In genomic region chr5:34514218-34514566, GRCm38 (mm10) we compare ENCODE assay signal across 8 mouse cellular contexts. TPM values are rescaled to one million over a fixed set of nuclear protein-coding genes. Genes with fewer than 3 reads are reported as not detected.
DNase-seq lines count a peak whose midpoint lies in the region; ATAC-seq and TF ChIP-seq lines count a peak whose summit lies in the region.

No protein-coding gene starts in this region.

- H3K9me3 ChIP-seq in forebrain, embryonic 15.5 days = no peaks in the 10 kb centered on the region
- no peaks in the 10 kb centered on the region for H3K9me3 ChIP-seq in liver, embryonic 13.5 days (replicated peaks)
- no peaks in the 10 kb centered on the region for H3K9me3 ChIP-seq in stomach, embryonic 15.5 days

- peaks cover 7% of the 10 kb centered on the region; the same call in 1 of the 2 replicates for H3K4me1 ChIP-seq in spleen, adult 2 months (ENCODE audit: control insufficient read depth, insufficient read depth, insufficient read length)
- peaks cover 9% of the 10 kb centered on the region for H3K4me1 ChIP-seq in forebrain, embryonic 15.5 days
- H3K4me1 ChIP-seq in liver, embryonic 13.5 days (replicated peaks) = peaks cover 31% of the 10 kb centered on the region
- H3K4me1 ChIP-seq in stomach, embryonic 15.5 days = peaks cover 5% of the 10 kb centered on the region

- WGBS in spleen, adult 2 months = 12% methylated on average over 7 of the region's 7 CpGs
- WGBS in forebrain, embryonic 15.5 days = 22% methylated on average over 7 of the region's 7 CpGs
- WGBS in liver, embryonic 13.5 days (ENCODE audit: insufficient replicate concordance) = 10% methylated on average over 7 of the region's 7 CpGs
- 14% methylated on average over 7 of the region's 7 CpGs for WGBS in stomach, embryonic 15.5 days

- DNase-seq in spleen, adult 2 months (ENCODE audit: low read depth in 1 of 2, low spot score in 2 of 2) = no peak
- DNase-seq in spleen, postnatal 36 days (ENCODE audit: low spot score in 2 of 2) = no peak
- no peak for DNase-seq in liver, embryonic 13.5 days
- DNase-seq in thymus, adult 18-20 months = no peak
- DNase-seq in kidney, postnatal 36 days = no peak
- DNase-seq in thymus, postnatal 25 days = no peak

- no peak for ATAC-seq in forebrain, embryonic 15.5 days (replicated peaks)
- peak; percentile 35 for ATAC-seq in liver, embryonic 13.5 days (ENCODE audit: low read depth)
- ATAC-seq in stomach, embryonic 15.5 days (ENCODE audit: insufficient read depth, low FRiP score, low read depth) = no peak; the same call in 1 of the 2 replicates

- no peaks in the 10 kb centered on the region for H3K27me3 ChIP-seq in spleen, adult 2 months (ENCODE audit: control insufficient read depth, insufficient read depth, low read length)
- H3K27me3 ChIP-seq in forebrain, embryonic 15.5 days = no peaks in the 10 kb centered on the region
- no peaks in the 10 kb centered on the region for H3K27me3 ChIP-seq in liver, embryonic 13.5 days
- no peaks in the 10 kb centered on the region for H3K27me3 ChIP-seq in stomach, embryonic 15.5 days (replicated peaks)

- peak overlapping the region; percentile 75 for H3K4me2 ChIP-seq in forebrain, embryonic 15.5 days (replicated peaks)
- H3K4me2 ChIP-seq in liver, embryonic 13.5 days = peak overlapping the region; percentile 100
- H3K4me2 ChIP-seq in stomach, embryonic 15.5 days = peak overlapping the region; percentile 90

- no peak for TF ChIP-seq POLR2A in spleen, adult 2 months (IDR thresholded peaks at IDR 0.05; ENCODE audit: low read depth, low read length)

- H3K27ac ChIP-seq in spleen, adult 2 months (ENCODE audit: insufficient read depth, low read length) = peak overlapping the region; percentile 46
- H3K27ac ChIP-seq in forebrain, embryonic 15.5 days (replicated peaks) = no peak overlapping the region
- no peak overlapping the region for H3K27ac ChIP-seq in liver, embryonic 13.5 days
- no peak overlapping the region for H3K27ac ChIP-seq in stomach, embryonic 15.5 days

- H3K4me3 ChIP-seq in spleen, adult 2 months (ENCODE audit: extremely low read depth, insufficient read depth, insufficient read length) = peak overlapping the region; percentile 80
- peak overlapping the region; percentile 52 for H3K4me3 ChIP-seq in forebrain, embryonic 15.5 days
- H3K4me3 ChIP-seq in liver, embryonic 13.5 days (replicated peaks) = peak overlapping the region; percentile 82
- peak overlapping the region; percentile 80 for H3K4me3 ChIP-seq in stomach, embryonic 15.5 days (replicated peaks)

- no peaks in the 10 kb centered on the region for H3K36me3 ChIP-seq in spleen, adult 2 months (ENCODE audit: control insufficient read depth, insufficient read depth, low read length)
- no peaks in the 10 kb centered on the region for H3K36me3 ChIP-seq in forebrain, embryonic 15.5 days
- H3K36me3 ChIP-seq in liver, embryonic 13.5 days = no peaks in the 10 kb centered on the region
- no peaks in the 10 kb centered on the region for H3K36me3 ChIP-seq in stomach, embryonic 15.5 days

- H3K9ac ChIP-seq in forebrain, embryonic 15.5 days (replicated peaks) = no peak overlapping the region
- peak overlapping the region; percentile 60 for H3K9ac ChIP-seq in liver, embryonic 13.5 days
- no peak overlapping the region for H3K9ac ChIP-seq in stomach, embryonic 15.5 days

- TF ChIP-seq CTCF in spleen, adult 2 months (IDR thresholded peaks at IDR 0.05; ENCODE audit: extremely low read depth, insufficient read depth, insufficient read length, insufficient replicate concordance) = no peak

RNA-seq across cellular contexts. Expression of gene Tnip2, which starts 0.4 kb away (rescaled TPM):
- polyA plus RNA-seq in spleen, adult 2 months (2012; rRNA removed) = 23.3 and 27.4 TPM in 2 replicates
- polyA plus RNA-seq in forebrain, embryonic 15.5 days (2015; fragmentation: Nextera tagmentation; extraction: Ambion mirVana) = 6.4 and 7.0 TPM in 2 replicates
- polyA plus RNA-seq in liver, embryonic 13.5 days (2015; fragmentation: Nextera tagmentation; extraction: Ambion mirVana) = 5.4 and 6.6 TPM in 2 replicates
- polyA plus RNA-seq in stomach, embryonic 15.5 days (2015; fragmentation: Nextera tagmentation; extraction: Ambion mirVana) = 22.9 and 23.2 TPM in 2 replicates

RNA-seq across cellular contexts. Expression of gene Sh3bp2, which starts 11.4 kb away (rescaled TPM):
- 50.7 and 51.3 TPM in 2 replicates for polyA plus RNA-seq in spleen, adult 2 months (2012; rRNA removed)
- polyA plus RNA-seq in forebrain, embryonic 15.5 days (2015; fragmentation: Nextera tagmentation; extraction: Ambion mirVana) = 21.2 and 24.4 TPM in 2 replicates
- 2.4 and 4.4 TPM in 2 replicates for polyA plus RNA-seq in liver, embryonic 13.5 days (2015; fragmentation: Nextera tagmentation; extraction: Ambion mirVana)
- polyA plus RNA-seq in stomach, embryonic 15.5 days (2015; fragmentation: Nextera tagmentation; extraction: Ambion mirVana) = 5.9 and 10.9 TPM in 2 replicates

RNA-seq across cellular contexts. Expression of gene Add1, which starts 59.3 kb away (rescaled TPM):
- 152 and 170 TPM in 2 replicates for polyA plus RNA-seq in spleen, adult 2 months (2012; rRNA removed)
- polyA plus RNA-seq in forebrain, embryonic 15.5 days (2015; fragmentation: Nextera tagmentation; extraction: Ambion mirVana) = 205 and 222 TPM in 2 replicates
- 124 and 133 TPM in 2 replicates for polyA plus RNA-seq in liver, embryonic 13.5 days (2015; fragmentation: Nextera tagmentation; extraction: Ambion mirVana)
- polyA plus RNA-seq in stomach, embryonic 15.5 days (2015; fragmentation: Nextera tagmentation; extraction: Ambion mirVana) = 162 and 168 TPM in 2 replicates
